Mouse (Mus musculus): ENCODE data around the gene Sdk1.

DNA sequence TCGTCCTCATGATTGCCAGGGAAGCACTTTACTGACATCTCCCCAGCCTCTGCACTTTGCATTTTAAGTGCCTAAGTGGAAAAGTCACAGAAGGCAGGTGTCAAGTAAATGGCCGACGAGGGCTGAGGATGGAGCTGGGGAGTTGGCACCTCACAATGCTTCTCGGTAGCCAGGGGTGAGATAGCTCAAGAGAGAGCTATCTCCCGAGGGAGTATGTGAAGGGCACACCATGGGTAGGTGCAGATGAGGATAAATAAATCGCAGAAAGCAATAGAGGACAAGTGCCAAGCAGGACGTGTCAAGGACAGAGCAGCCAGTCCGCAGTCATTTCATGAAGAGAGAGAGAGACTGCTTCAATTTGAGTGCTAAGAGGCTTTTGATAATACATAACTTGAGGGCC, 655.1 kb downstream of the Sdk1 start:
- no peak for TF ChIP-seq POLR2A (IDR thresholded peaks at IDR 0.05; ENCODE audit: control insufficient read depth, low read depth, low read length)
- TF ChIP-seq CTCF (IDR thresholded peaks at IDR 0.05; ENCODE audit: control insufficient read depth, insufficient read depth, insufficient replicate concordance, low read depth, low read length), result no peak

All from testis, adult 2 months (tissue).